Mouse (Mus musculus): ENCODE data around the gene Accsl. TPM values are rescaled to one million over a fixed set of nuclear protein-coding genes. Genes with fewer than 3 reads are reported as not detected.

Accsl gene
- polyA plus RNA-seq (2012; rRNA removed), result 0.08 TPM in 1 of 2 replicates, not detected in the other

GRCm38 (mm10) chr2:93869107-93869600 lies at the start of gene Accsl:
Accsl (minus strand) TSS chr2:93869157.
- TF ChIP-seq POLR2A (IDR thresholded peaks at IDR 0.05; ENCODE audit: borderline replicate concordance, extremely low read depth, low read depth, low read length) (no peak), CTCF (IDR thresholded peaks at IDR 0.05; ENCODE audit: insufficient read depth, low read length) (no peak)
- 58% methylated on average over 7 of the region's 7 CpGs for WGBS
- no peak for DNase-seq
- H3K4me1 ChIP-seq (ENCODE audit: control insufficient read depth, insufficient read depth, low read length), result no peaks in the 10 kb centered on the region
- no peak within 1 kb of the TSS for H3K4me3 ChIP-seq (replicated peaks; ENCODE audit: extremely low read depth, low read depth, low read length)

- TF ChIP-seq CTCF (IDR thresholded peaks at IDR 0.05; ENCODE audit: insufficient read depth, low read length) (no peak), POLR2A (IDR thresholded peaks at IDR 0.05; ENCODE audit: borderline replicate concordance, extremely low read depth, low read depth, low read length) (no peak)
- WGBS, result 94% methylated on average over 2 of the region's 2 CpGs
- H3K4me3 ChIP-seq (replicated peaks; ENCODE audit: extremely low read depth, low read depth, low read length), result no peak overlapping the region
- peaks cover 5% of the 10 kb centered on the region; the same call in 1 of the 2 replicates for H3K4me1 ChIP-seq (ENCODE audit: control insufficient read depth, insufficient read depth, low read length)
- DNase-seq, result no peak
These were observed 44.6 kb upstream of the Accsl start for GRCm38 (mm10) chr2:93913552-93913951.

- no peak for TF ChIP-seq POLR2A (IDR thresholded peaks at IDR 0.05; ENCODE audit: borderline replicate concordance, extremely low read depth, low read depth, low read length)
- no peak for TF ChIP-seq CTCF (IDR thresholded peaks at IDR 0.05; ENCODE audit: insufficient read depth, low read length)
- peaks cover 10% of the 10 kb centered on the region for H3K4me1 ChIP-seq (ENCODE audit: control insufficient read depth, insufficient read depth, low read length)
- 61% methylated on average over 10 of the region's 10 CpGs for WGBS
- H3K4me3 ChIP-seq (replicated peaks; ENCODE audit: extremely low read depth, low read depth, low read length), result no peak overlapping the region
- no peak for DNase-seq
These were observed 43.0 kb upstream of the Accsl start for GRCm38 (mm10) chr2:93911942-93912341.

- H3K4me3 ChIP-seq (replicated peaks; ENCODE audit: extremely low read depth, low read depth, low read length), result no peak overlapping the region
- 53% methylated on average over 5 of the region's 5 CpGs for WGBS
- TF ChIP-seq POLR2A (IDR thresholded peaks at IDR 0.05; ENCODE audit: borderline replicate concordance, extremely low read depth, low read depth, low read length), result no peak
- no peak for TF ChIP-seq CTCF (IDR thresholded peaks at IDR 0.05; ENCODE audit: insufficient read depth, low read length)
- peaks cover 10% of the 10 kb centered on the region for H3K4me1 ChIP-seq (ENCODE audit: control insufficient read depth, insufficient read depth, low read length)
- DNase-seq, result no peak
These were observed 40.8 kb upstream of the Accsl start for GRCm38 (mm10) chr2:93909716-93910115.

GRCm38 (mm10) chr2:93907519-93908294 lies 38.8 kb upstream of the Accsl start:
- Histone ChIP-seq H3K4me1 (ENCODE audit: control insufficient read depth, insufficient read depth, low read length) (peaks cover 10% of the 10 kb centered on the region), H3K4me3 (replicated peaks; ENCODE audit: extremely low read depth, low read depth, low read length) (no peak overlapping the region)
- no peak for TF ChIP-seq CTCF (IDR thresholded peaks at IDR 0.05; ENCODE audit: insufficient read depth, low read length)
- no peak for TF ChIP-seq POLR2A (IDR thresholded peaks at IDR 0.05; ENCODE audit: borderline replicate concordance, extremely low read depth, low read depth, low read length)
- no peak for DNase-seq
- WGBS, result 61% methylated on average over 9 of the region's 9 CpGs

GRCm38 (mm10) chr2:93906316-93906715 lies 37.4 kb upstream of the Accsl start:
- WGBS, result 55% methylated on average over 4 of the region's 4 CpGs
- no peak overlapping the region for H3K4me3 ChIP-seq (replicated peaks; ENCODE audit: extremely low read depth, low read depth, low read length)
- DNase-seq, result no peak
- no peak for TF ChIP-seq CTCF (IDR thresholded peaks at IDR 0.05; ENCODE audit: insufficient read depth, low read length)
- TF ChIP-seq POLR2A (IDR thresholded peaks at IDR 0.05; ENCODE audit: borderline replicate concordance, extremely low read depth, low read depth, low read length), result no peak
- peaks cover 10% of the 10 kb centered on the region for H3K4me1 ChIP-seq (ENCODE audit: control insufficient read depth, insufficient read depth, low read length)

- Histone ChIP-seq H3K4me3 (replicated peaks; ENCODE audit: extremely low read depth, low read depth, low read length) (no peak overlapping the region), H3K4me1 (ENCODE audit: control insufficient read depth, insufficient read depth, low read length) (peaks cover 4% of the 10 kb centered on the region; the same call in 1 of the 2 replicates)
- TF ChIP-seq CTCF (IDR thresholded peaks at IDR 0.05; ENCODE audit: insufficient read depth, low read length), result no peak
- TF ChIP-seq POLR2A (IDR thresholded peaks at IDR 0.05; ENCODE audit: borderline replicate concordance, extremely low read depth, low read depth, low read length), result no peak
- WGBS, result 46% methylated on average over 6 of the region's 6 CpGs
- DNase-seq, result no peak
These were observed 34.5 kb upstream of the Accsl start for GRCm38 (mm10) chr2:93903415-93903814.

- no peak for DNase-seq
- no peak for TF ChIP-seq POLR2A (IDR thresholded peaks at IDR 0.05; ENCODE audit: borderline replicate concordance, extremely low read depth, low read depth, low read length)
- no peak for TF ChIP-seq CTCF (IDR thresholded peaks at IDR 0.05; ENCODE audit: insufficient read depth, low read length)
- Histone ChIP-seq H3K4me3 (replicated peaks; ENCODE audit: extremely low read depth, low read depth, low read length) (no peak overlapping the region), H3K4me1 (ENCODE audit: control insufficient read depth, insufficient read depth, low read length) (peaks cover 4% of the 10 kb centered on the region; the same call in 1 of the 2 replicates)
- 56% methylated on average over 5 of the region's 5 CpGs for WGBS
These were observed 33.8 kb upstream of the Accsl start for GRCm38 (mm10) chr2:93902680-93903305.

GRCm38 (mm10) chr2:93899397-93900380 lies 30.7 kb upstream of the Accsl start:
- Histone ChIP-seq H3K4me1 (ENCODE audit: control insufficient read depth, insufficient read depth, low read length) (no peaks in the 10 kb centered on the region), H3K4me3 (replicated peaks; ENCODE audit: extremely low read depth, low read depth, low read length) (no peak overlapping the region)
- no peak for DNase-seq
- WGBS, result 54% methylated on average over 16 of the region's 16 CpGs
- TF ChIP-seq POLR2A (IDR thresholded peaks at IDR 0.05; ENCODE audit: borderline replicate concordance, extremely low read depth, low read depth, low read length) (no peak), CTCF (IDR thresholded peaks at IDR 0.05; ENCODE audit: insufficient read depth, low read length) (no peak)
